Mouse (Mus musculus) heart, embryonic 15.5 days (tissue): ENCODE data around the gene Glo1. TPM values are rescaled to one million over a fixed set of nuclear protein-coding genes. Genes with fewer than 3 reads are reported as not detected.

ENCODE experiments used
- ATAC-seq: fragments of 200-750 bp; cut with Nextera tagmentation; replicated peaks from 2 replicates; pipeline ENCODE4 v1.8.0; 2017; ENCODE audit warnings: low read depth, moderate TSS enrichment; ENCODE audit not compliant: insufficient number of reproducible peaks, insufficient read depth, low FRiP score
- H3K27ac ChIP-seq: fragments of 300-500 bp; sonication (generic); 2 replicates; pipeline ENCODE4 v1.5.1; 2015; ENCODE audit warnings: mild to moderate bottlenecking, inconsistent platforms
- H3K27me3 ChIP-seq: fragments of 300-500 bp; sonication (generic); 2 replicates; pipeline ENCODE4 v1.6.1; 2015; ENCODE audit warnings: inconsistent platforms
- H3K36me3 ChIP-seq: fragments of 300-500 bp; sonication (generic); 2 replicates; pipeline ENCODE4 v1.6.1; 2015; ENCODE audit warnings: mild to moderate bottlenecking, inconsistent platforms
- H3K4me1 ChIP-seq: fragments of 300-500 bp; sonication (generic); replicated peaks from 2 replicates; pipeline ENCODE4 v1.6.1; 2015; ENCODE audit warnings: inconsistent platforms
- H3K4me2 ChIP-seq: fragments of 300-500 bp; sonication (generic); 2 replicates; pipeline ENCODE4 v1.6.1; 2015; ENCODE audit warnings: inconsistent platforms, mild to moderate bottlenecking, moderate library complexity
- H3K4me3 ChIP-seq: fragments of 300-500 bp; sonication (generic); 2 replicates; pipeline ENCODE4 v1.5.1; 2015; ENCODE audit warnings: mild to moderate bottlenecking, inconsistent platforms
- H3K9ac ChIP-seq: fragments of 300-500 bp; sonication (generic); 2 replicates; pipeline ENCODE4 v1.6.1; 2015; ENCODE audit warnings: mild to moderate bottlenecking, inconsistent platforms
- H3K9me3 ChIP-seq: fragments of 300-500 bp; sonication (generic); replicated peaks from 2 replicates; pipeline ENCODE4 v1.6.1; 2016; ENCODE audit warnings: inconsistent platforms
- WGBS: fragments of 180-500 bp; shearing (Covaris S2); methylation state at CpG from one replicate; pipeline ENCODE4 v1.1.7; 2015; ENCODE audit warnings: mixed read lengths; 5-methylcytosine and 5-hydroxymethylcytosine counted together
- polyA plus RNA-seq: library from polyadenylated mRNA; unstranded; fragments of >200 nt; fragmentation: Nextera tagmentation; extraction: Ambion mirVana; gene quantifications from 2 replicates; pipeline ENCODE4 v1.2.1, GENCODE M21; 2015

Gene Glo1
- polyA plus RNA-seq, 1 experiment from 2014 or later, result 196 TPM

DNA sequence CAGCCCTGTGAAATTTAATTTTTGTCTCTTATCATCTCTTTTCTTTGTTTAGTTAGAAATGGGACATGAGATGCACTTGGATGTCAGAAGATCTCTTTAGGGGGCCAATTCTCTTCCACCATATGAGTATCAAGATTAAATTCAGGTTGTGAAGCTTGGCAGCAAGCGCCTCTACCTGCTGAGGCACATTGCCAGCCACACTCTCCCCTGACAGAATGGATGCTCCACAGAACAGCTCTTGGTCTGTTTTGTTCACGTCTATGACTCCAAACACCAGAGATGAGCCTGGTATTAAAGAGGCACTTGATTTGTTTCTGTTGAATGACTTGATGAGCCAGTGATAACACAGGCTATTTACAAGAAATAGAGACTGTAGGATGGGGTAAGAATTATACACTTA, 63.9 kb downstream of the Glo1 start:
- Histone ChIP-seq H3K9me3 (no peaks in the 10 kb centered on the region), H3K4me1 (peaks cover 10% of the 10 kb centered on the region), H3K27ac (no peak overlapping the region), H3K4me2 (no peak overlapping the region), H3K36me3 (no peaks in the 10 kb centered on the region), H3K9ac (no peak overlapping the region), H3K27me3 (no peaks in the 10 kb centered on the region), H3K4me3 (no peak overlapping the region)
- no peak for ATAC-seq
- 76% methylated on average over 2 of the region's 2 CpGs for WGBS

GRCm38 (mm10) chr17:30559536-30559935, 67.1 kb downstream of the Glo1 start:
- Histone ChIP-seq H3K4me1 (0 out of 2 replicates have a peak, but pooled peaks cover 3% of the 10 kb centered on the region), H3K4me2 (no peak overlapping the region), H3K27me3 (no peaks in the 10 kb centered on the region), H3K9ac (no peak overlapping the region), H3K36me3 (no peaks in the 10 kb centered on the region), H3K9me3 (no peaks in the 10 kb centered on the region), H3K27ac (no peak overlapping the region), H3K4me3 (no peak overlapping the region)
- no peak for ATAC-seq
- 42% methylated on average over 3 of the region's 3 CpGs for WGBS

GRCm38 (mm10) chr17:30558623-30559022, 68.0 kb downstream of the Glo1 start:
- H3K9me3 ChIP-seq, result no peaks in the 10 kb centered on the region
- 0 out of 2 replicates have a peak, but pooled peaks cover 3% of the 10 kb centered on the region for H3K4me1 ChIP-seq
- H3K27me3 ChIP-seq, result no peaks in the 10 kb centered on the region
- H3K36me3 ChIP-seq, result no peaks in the 10 kb centered on the region
- H3K9ac ChIP-seq, result no peak overlapping the region
- no peak for ATAC-seq
- H3K4me2 ChIP-seq, result no peak overlapping the region
- no peak overlapping the region for H3K4me3 ChIP-seq
- 68% methylated on average over 2 of the region's 2 CpGs for WGBS
- H3K27ac ChIP-seq, result no peak overlapping the region

GRCm38 (mm10) chr17:30556512-30556911, 70.2 kb downstream of the Glo1 start:
- H3K27me3 ChIP-seq, result no peaks in the 10 kb centered on the region
- H3K9me3 ChIP-seq, result no peaks in the 10 kb centered on the region
- no peak for ATAC-seq
- no peak overlapping the region for H3K4me3 ChIP-seq
- H3K27ac ChIP-seq, result no peak overlapping the region
- no peak overlapping the region for H3K9ac ChIP-seq
- H3K4me1 ChIP-seq, result 0 out of 2 replicates have a peak, but pooled peaks cover 3% of the 10 kb centered on the region
- H3K4me2 ChIP-seq, result no peak overlapping the region
- H3K36me3 ChIP-seq, result no peaks in the 10 kb centered on the region
- WGBS, result 82% methylated on average over 3 of the region's 3 CpGs

DNA sequence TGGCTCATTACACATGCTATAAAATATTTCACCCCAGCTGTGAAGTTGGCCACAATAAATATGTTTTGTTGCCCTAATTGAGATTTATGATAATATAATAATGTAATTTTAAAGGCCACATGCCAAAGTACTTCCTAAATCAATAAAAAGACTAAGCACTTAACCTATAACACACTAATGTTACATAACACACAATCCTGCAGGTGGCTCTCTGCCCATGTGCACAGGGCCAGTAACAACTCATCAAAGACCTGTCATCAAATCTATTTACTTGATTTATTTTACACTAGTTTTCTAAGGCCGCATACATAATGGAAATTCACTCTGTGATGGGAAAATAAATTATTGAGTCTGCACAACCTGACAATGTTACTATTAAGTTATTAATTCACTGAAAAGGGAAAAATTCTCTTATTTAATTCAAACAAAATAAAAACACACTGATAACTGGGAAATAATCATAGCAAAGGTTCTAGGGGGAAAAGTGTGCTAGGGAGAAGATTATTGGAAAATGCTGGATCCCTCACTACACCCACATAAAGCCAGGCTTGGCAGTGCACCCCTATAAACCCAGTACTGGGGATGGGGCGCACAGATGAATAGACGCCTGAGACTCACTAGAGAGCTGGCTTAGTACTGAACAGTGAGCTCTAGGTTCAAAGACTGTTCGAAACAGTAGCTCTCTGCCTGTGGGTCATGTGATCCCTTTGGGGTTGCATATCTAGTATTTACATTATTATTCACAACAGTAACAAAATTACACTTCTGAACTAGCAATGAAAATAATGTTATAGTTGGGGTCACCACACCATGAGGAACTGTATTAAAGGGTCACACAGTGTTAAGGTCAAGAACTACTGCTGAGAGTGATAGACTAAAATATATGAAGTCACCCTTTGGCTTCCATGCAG, 73.4 kb downstream of the Glo1 start:
- H3K4me2 ChIP-seq, result no peak overlapping the region
- H3K4me1 ChIP-seq, result peaks cover 25% of the 10 kb centered on the region
- no peak overlapping the region for H3K9ac ChIP-seq
- H3K4me3 ChIP-seq, result no peak overlapping the region
- H3K27ac ChIP-seq, result no peak overlapping the region
- no peak for ATAC-seq
- WGBS, result 83% methylated on average over 4 of the region's 4 CpGs
- H3K27me3 ChIP-seq, result no peaks in the 10 kb centered on the region
- H3K9me3 ChIP-seq, result no peaks in the 10 kb centered on the region
- H3K36me3 ChIP-seq, result no peaks in the 10 kb centered on the region

- Histone ChIP-seq H3K4me1 (peaks cover 22% of the 10 kb centered on the region), H3K36me3 (no peaks in the 10 kb centered on the region), H3K9me3 (no peaks in the 10 kb centered on the region), H3K4me3 (no peak overlapping the region), H3K27ac (peak overlapping the region; percentile 79), H3K27me3 (no peaks in the 10 kb centered on the region), H3K4me2 (peak overlapping the region; percentile 28; the same call in 1 of the 2 replicates), H3K9ac (no peak overlapping the region)
- 4% methylated on average over 1 of the region's 1 CpGs for WGBS
- ATAC-seq, result no peak
Measured at GRCm38 (mm10) chr17:30550774-30551107, 75.9 kb downstream of the Glo1 start.

DNA sequence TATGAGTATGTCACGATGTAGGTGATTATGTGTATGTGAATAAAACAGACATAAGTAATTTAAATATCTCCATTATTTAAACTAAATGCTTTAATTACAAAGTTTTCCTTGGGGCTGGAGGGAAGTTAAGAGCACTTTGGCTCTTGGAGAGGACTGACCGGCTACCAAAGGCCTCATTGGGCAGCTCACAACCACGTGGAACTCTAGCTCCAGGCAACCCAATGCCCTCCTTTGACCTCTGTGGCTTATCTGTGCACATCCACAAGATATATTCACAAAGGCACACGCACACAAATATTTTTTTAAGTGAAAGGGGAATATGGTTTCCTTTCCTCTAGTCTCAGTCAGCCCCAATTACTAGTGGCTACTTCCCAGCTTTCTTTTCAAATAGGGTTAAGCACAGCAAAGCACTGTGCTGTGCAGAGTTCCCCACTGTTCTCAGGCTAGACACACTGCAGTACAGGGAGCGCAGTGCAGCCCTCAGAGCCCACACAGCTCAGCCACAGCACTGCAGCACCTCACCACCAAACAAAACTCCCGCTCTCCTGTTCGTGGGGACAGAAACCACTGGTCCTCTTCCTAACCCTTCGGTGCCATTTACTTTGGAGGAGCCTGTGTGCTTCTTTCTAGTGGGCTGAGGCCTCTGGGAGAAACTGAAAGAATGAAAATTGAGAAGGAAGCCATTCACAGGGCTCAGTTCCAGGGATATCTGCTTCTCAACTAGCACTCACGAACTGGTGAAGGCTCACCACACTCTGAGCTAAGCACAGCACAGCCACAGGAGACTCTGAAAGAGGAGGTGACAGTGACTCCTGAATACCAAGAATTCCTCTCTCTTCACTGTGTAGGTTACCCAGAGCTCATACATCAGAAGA, 76.5 kb downstream of the Glo1 start:
- ATAC-seq, result 0 out of 2 replicates have a peak, but pooled peaks have one; percentile 60
- H3K4me1 ChIP-seq, result peaks cover 22% of the 10 kb centered on the region
- no peaks in the 10 kb centered on the region for H3K9me3 ChIP-seq
- no peak overlapping the region for H3K4me3 ChIP-seq
- H3K9ac ChIP-seq, result no peak overlapping the region
- peak overlapping the region; percentile 28 for H3K4me2 ChIP-seq
- H3K27ac ChIP-seq, result peak overlapping the region; percentile 79
- no peaks in the 10 kb centered on the region for H3K27me3 ChIP-seq
- no peaks in the 10 kb centered on the region for H3K36me3 ChIP-seq
- 38% methylated on average over 9 of the region's 9 CpGs for WGBS

DNA sequence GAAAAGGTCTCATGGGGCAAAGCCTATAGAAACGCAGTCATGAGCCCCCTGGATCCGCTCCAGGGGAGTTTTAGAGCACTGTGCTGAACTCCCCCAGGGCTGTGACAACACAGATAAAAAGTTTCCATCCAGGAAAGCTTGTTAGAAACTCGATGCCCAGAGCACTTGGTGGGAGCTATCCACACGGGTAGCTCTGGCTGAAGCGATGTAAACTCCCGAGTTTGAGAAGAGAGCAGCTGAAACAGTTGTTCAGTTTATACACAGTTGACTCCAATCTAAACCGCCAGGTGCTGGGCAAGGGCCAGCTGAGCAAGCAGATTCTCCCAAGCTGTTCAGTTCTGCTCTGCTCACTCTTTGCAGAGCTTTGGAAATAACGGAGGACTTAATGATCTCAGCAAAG, 87.6 kb downstream of the Glo1 start:
- H3K36me3 ChIP-seq, result no peaks in the 10 kb centered on the region
- peaks cover 33% of the 10 kb centered on the region for H3K4me1 ChIP-seq
- H3K27ac ChIP-seq, result peak overlapping the region; percentile 51
- H3K27me3 ChIP-seq, result no peaks in the 10 kb centered on the region
- H3K4me3 ChIP-seq, result no peak overlapping the region
- peak; percentile 58 for ATAC-seq
- H3K4me2 ChIP-seq, result no peak overlapping the region
- WGBS, result 16% methylated on average over 8 of the region's 8 CpGs
- no peaks in the 10 kb centered on the region for H3K9me3 ChIP-seq
- H3K9ac ChIP-seq, result no peak overlapping the region

GRCm38 (mm10) chr17:30536651-30537050, 90.0 kb downstream of the Glo1 start:
- H3K4me3 ChIP-seq, result no peak overlapping the region
- H3K36me3 ChIP-seq, result no peaks in the 10 kb centered on the region
- H3K27ac ChIP-seq, result no peak overlapping the region
- no peak overlapping the region for H3K9ac ChIP-seq
- no peaks in the 10 kb centered on the region for H3K9me3 ChIP-seq
- WGBS, result 76% methylated on average over 5 of the region's 5 CpGs
- no peak for ATAC-seq
- H3K4me2 ChIP-seq, result no peak overlapping the region
- H3K4me1 ChIP-seq, result peaks cover 23% of the 10 kb centered on the region
- H3K27me3 ChIP-seq, result no peaks in the 10 kb centered on the region
